Mouse (Mus musculus) intestine, embryonic 16.5 days (tissue): ENCODE measurements at regions not wholly inside any gene's neighbourhood (a gene's known extent, or its start where the extent isn't known, plus 50 kb on each side); places are given as distances from the start of the nearest gene placed in this dataset. TPM values are rescaled to one million over a fixed set of nuclear protein-coding genes. Genes with fewer than 3 reads are reported as not detected.

Experiments used
- ATAC-seq: fragments of 200-750 bp; cut with Nextera tagmentation; 2 replicates; pipeline ENCODE4 v1.8.0; 2017; ENCODE audit warnings: moderate TSS enrichment, moderate library complexity
- H3K27ac ChIP-seq: fragments of 300-500 bp; sonication (generic); 2 replicates; pipeline ENCODE4 v1.5.1; 2014; ENCODE audit warnings: mild to moderate bottlenecking, low read length
- H3K27me3 ChIP-seq: fragments of 300-500 bp; sonication (generic); replicated peaks from 2 replicates; pipeline ENCODE4 v1.6.1; 2014; ENCODE audit warnings: low read length, control low read depth, mixed read lengths; ENCODE audit not compliant: control insufficient read depth, insufficient read depth
- H3K36me3 ChIP-seq: fragments of 300-500 bp; sonication (generic); 2 replicates; pipeline ENCODE4 v1.6.1; 2014; ENCODE audit warnings: low read length, control low read depth; ENCODE audit not compliant: control insufficient read depth, insufficient read depth
- H3K4me1 ChIP-seq: fragments of 300-500 bp; sonication (generic); 2 replicates; pipeline ENCODE4 v1.6.1; 2014; ENCODE audit warnings: low read length, control low read depth, mixed read lengths; ENCODE audit not compliant: control insufficient read depth, insufficient read depth
- H3K4me2 ChIP-seq: fragments of 300-500 bp; sonication (generic); 2 replicates; pipeline ENCODE4 v1.6.1; 2014; ENCODE audit warnings: low read depth, low read length, control low read depth
- H3K4me3 ChIP-seq: fragments of 300-500 bp; sonication (generic); 2 replicates; pipeline ENCODE4 v1.5.1; 2014; ENCODE audit warnings: mild to moderate bottlenecking, low read length
- H3K9ac ChIP-seq: fragments of 300-500 bp; sonication (generic); 2 replicates; pipeline ENCODE4 v1.6.1; 2014; ENCODE audit warnings: low read depth, low read length
- H3K9me3 ChIP-seq: fragments of 300-500 bp; sonication (generic); 2 replicates; pipeline ENCODE4 v1.6.1; 2016; ENCODE audit warnings: low read length, control low read depth; ENCODE audit not compliant: control insufficient read depth
- WGBS: fragments of 180-500 bp; shearing (Covaris S2); extraction: QIAGEN DNeasy Blood & Tissue Kit; methylation state at CpG from one replicate; pipeline ENCODE4 v1.1.7; 2014; 5-methylcytosine and 5-hydroxymethylcytosine counted together
- microRNA-seq: library from miRNA; unstranded; fragments of <30 nt; microRNA quantifications from one replicate; pipeline ENCODE4, GENCODE M21; 2016

GRCm38 (mm10) chr10:109105781-109106180, 95.0 kb upstream of the Syt1 start:
- Histone ChIP-seq H3K4me3 (no peak overlapping the region), H3K9me3 (no peaks in the 10 kb centered on the region), H3K9ac (no peak overlapping the region), H3K36me3 (no peaks in the 10 kb centered on the region), H3K4me1 (no peaks in the 10 kb centered on the region), H3K27me3 (no peaks in the 10 kb centered on the region), H3K27ac (no peak overlapping the region), H3K4me2 (no peak overlapping the region)
- 71% methylated on average over 2 of the region's 2 CpGs for WGBS
- ATAC-seq: no peak

- no peaks in the 10 kb centered on the region for H3K36me3 ChIP-seq
- H3K4me3 ChIP-seq: no peak overlapping the region
- no peaks in the 10 kb centered on the region for H3K4me1 ChIP-seq
- 71% methylated on average over 4 of the region's 4 CpGs for WGBS
- no peak for ATAC-seq
- no peak overlapping the region for H3K27ac ChIP-seq
- H3K4me2 ChIP-seq: no peak overlapping the region
- H3K9ac ChIP-seq: no peak overlapping the region
- H3K27me3 ChIP-seq: no peaks in the 10 kb centered on the region
- H3K9me3 ChIP-seq: no peaks in the 10 kb centered on the region
These were observed 81.4 kb upstream of the Syt1 start for GRCm38 (mm10) chr10:109092219-109092618.

GRCm38 (mm10) chr10:109079773-109080172, 69.0 kb upstream of the Syt1 start:
- Histone ChIP-seq H3K9me3 (no peaks in the 10 kb centered on the region), H3K36me3 (no peaks in the 10 kb centered on the region), H3K27me3 (no peaks in the 10 kb centered on the region), H3K4me3 (no peak overlapping the region), H3K27ac (no peak overlapping the region), H3K4me2 (no peak overlapping the region), H3K9ac (no peak overlapping the region), H3K4me1 (no peaks in the 10 kb centered on the region)
- 37% methylated on average over 7 of the region's 7 CpGs for WGBS
- no peak for ATAC-seq

- Histone ChIP-seq H3K36me3 (no peaks in the 10 kb centered on the region), H3K27me3 (no peaks in the 10 kb centered on the region), H3K9me3 (no peaks in the 10 kb centered on the region), H3K4me1 (no peaks in the 10 kb centered on the region), H3K4me3 (no peak overlapping the region), H3K4me2 (no peak overlapping the region), H3K27ac (no peak overlapping the region), H3K9ac (no peak overlapping the region)
- WGBS: 82% methylated on average over 7 of the region's 7 CpGs
- ATAC-seq: no peak
These were observed 63.4 kb upstream of the Syt1 start for GRCm38 (mm10) chr10:109074218-109074617.

Small RNAs in the stretch of these regions (microRNA-seq; reads per million reads assigned to microRNA genes)
- gene Gm44495: not detected
